Mouse (Mus musculus) hindbrain, embryonic 11.5 days (tissue): ENCODE measurements around the gene Mfsd6. TPM values are rescaled to one million over a fixed set of nuclear protein-coding genes. Genes with fewer than 3 reads are reported as not detected.

ENCODE experiments used
- ATAC-seq: fragments of 200-750 bp; cut with Nextera tagmentation; 2 replicates; pipeline ENCODE4 v1.8.0; 2017; ENCODE audit warnings: mild to moderate bottlenecking, moderate TSS enrichment, moderate library complexity; ENCODE audit not compliant: low FRiP score
- DNase-seq: peaks from one replicate; pipeline ENCODE4 v3.0.0-alpha.2; 2015; ENCODE audit warnings: low spot score
- H3K27ac ChIP-seq: fragments of 300-500 bp; sonication (generic); 2 replicates; pipeline ENCODE4 v1.5.1; 2014; ENCODE audit warnings: mild to moderate bottlenecking, low read depth, low read length
- H3K27me3 ChIP-seq: fragments of 300-500 bp; sonication (generic); 2 replicates; pipeline ENCODE4 v1.6.1; 2014; ENCODE audit warnings: mild to moderate bottlenecking, low read length, moderate library complexity, mixed read lengths; ENCODE audit not compliant: control insufficient read depth, insufficient read depth
- H3K36me3 ChIP-seq: fragments of 300-500 bp; sonication (generic); 2 replicates; pipeline ENCODE4 v1.6.1; 2014; ENCODE audit warnings: mild to moderate bottlenecking, low read length, moderate library complexity, mixed read lengths; ENCODE audit not compliant: control insufficient read depth, insufficient read depth
- H3K4me1 ChIP-seq: fragments of 300-500 bp; sonication (generic); replicated peaks from 2 replicates; pipeline ENCODE4 v1.6.1; 2014; ENCODE audit warnings: low read length, mixed read lengths; ENCODE audit not compliant: control insufficient read depth, insufficient read depth
- H3K4me2 ChIP-seq: fragments of 300-500 bp; sonication (generic); replicated peaks from 2 replicates; pipeline ENCODE4 v1.6.1; 2014; ENCODE audit warnings: mild to moderate bottlenecking, low read depth, low read length
- H3K4me3 ChIP-seq: fragments of 300-500 bp; sonication (generic); 2 replicates; pipeline ENCODE4 v1.5.1; 2014; ENCODE audit warnings: low read depth, low read length
- H3K9ac ChIP-seq: fragments of 300-500 bp; sonication (generic); 2 replicates; pipeline ENCODE4 v1.6.1; 2014; ENCODE audit warnings: low read depth, low read length
- H3K9me3 ChIP-seq: fragments of 300-500 bp; sonication (generic); 2 replicates; pipeline ENCODE4 v1.6.1; 2016; ENCODE audit warnings: low read length; ENCODE audit not compliant: control insufficient read depth
- WGBS: fragments of 180-500 bp; shearing (Covaris S2); extraction: QIAGEN DNeasy Blood & Tissue Kit; methylation state at CpG from one replicate; pipeline ENCODE4 v1.1.7; 2014; 5-methylcytosine and 5-hydroxymethylcytosine counted together
- polyA plus RNA-seq: library from polyadenylated mRNA; unstranded; fragments of >200 nt; fragmentation: Nextera tagmentation; extraction: Ambion mirVana; gene quantifications from 2 replicates; pipeline ENCODE4 v1.2.1, GENCODE M21; 2014

Mfsd6 gene
- polyA plus RNA-seq, 1 experiment from 2014 or later: 6.6 TPM

DNA sequence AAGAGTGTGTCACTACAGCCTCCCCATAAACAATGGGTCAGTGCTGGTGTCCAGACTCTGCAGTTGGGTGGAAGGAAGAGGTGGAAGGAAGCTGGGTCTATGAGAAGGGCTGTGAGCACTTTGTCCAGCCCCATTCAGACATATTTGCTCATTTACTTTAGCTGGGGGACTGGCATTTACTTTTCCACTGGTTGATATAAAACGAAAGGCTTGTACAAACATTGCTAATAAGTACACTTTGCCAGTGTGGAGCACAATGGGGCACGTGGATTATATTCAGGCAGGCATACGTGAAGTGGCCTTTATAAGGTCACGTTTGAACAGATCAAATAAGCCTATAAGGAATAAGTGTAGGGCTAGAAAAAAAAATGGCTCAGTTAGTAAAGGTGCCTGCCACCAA is 43.7 kb downstream of the Mfsd6 start:
- ATAC-seq: no peak
- no peak for DNase-seq

DNA sequence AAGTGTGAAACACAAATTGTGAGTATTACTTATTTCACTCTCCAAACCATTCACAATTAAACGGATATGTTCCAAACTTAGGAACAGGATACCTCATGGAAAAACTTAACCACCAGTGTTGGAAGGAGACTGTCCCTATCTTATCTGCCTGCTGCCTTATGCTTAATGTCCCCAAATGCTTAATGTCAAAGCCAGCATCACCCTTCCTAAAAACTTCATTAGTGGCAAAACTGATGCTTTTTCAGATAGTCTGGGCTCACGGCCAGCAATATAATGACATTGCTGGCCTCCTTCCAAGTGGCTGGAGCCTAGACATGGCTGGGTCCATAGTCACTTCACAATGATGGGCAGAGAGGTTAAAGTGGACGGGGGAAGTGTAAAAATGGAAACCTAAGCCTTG is 50.6 kb downstream of the Mfsd6 start:
- H3K4me2 ChIP-seq: no peak overlapping the region
- no peaks in the 10 kb centered on the region for H3K27me3 ChIP-seq
- no peaks in the 10 kb centered on the region for H3K4me1 ChIP-seq
- no peak overlapping the region for H3K4me3 ChIP-seq
- H3K36me3 ChIP-seq: no peaks in the 10 kb centered on the region
- WGBS: 85% methylated on average over 3 of the region's 3 CpGs
- H3K9me3 ChIP-seq: no peaks in the 10 kb centered on the region
- DNase-seq (no peak), ATAC-seq (no peak)
- H3K9ac ChIP-seq: no peak overlapping the region
- H3K27ac ChIP-seq: no peak overlapping the region

More for the DNA sequence above, 43.7 kb downstream of the Mfsd6 start:
- H3K4me3 ChIP-seq: no peak overlapping the region
- no peaks in the 10 kb centered on the region for H3K36me3 ChIP-seq
- no peak overlapping the region for H3K4me2 ChIP-seq
- no peak overlapping the region for H3K9ac ChIP-seq
- H3K9me3 ChIP-seq: no peaks in the 10 kb centered on the region
- no peaks in the 10 kb centered on the region for H3K4me1 ChIP-seq
- WGBS: 87% methylated on average over 4 of the region's 4 CpGs
- H3K27ac ChIP-seq: no peak overlapping the region
- no peaks in the 10 kb centered on the region for H3K27me3 ChIP-seq

DNA sequence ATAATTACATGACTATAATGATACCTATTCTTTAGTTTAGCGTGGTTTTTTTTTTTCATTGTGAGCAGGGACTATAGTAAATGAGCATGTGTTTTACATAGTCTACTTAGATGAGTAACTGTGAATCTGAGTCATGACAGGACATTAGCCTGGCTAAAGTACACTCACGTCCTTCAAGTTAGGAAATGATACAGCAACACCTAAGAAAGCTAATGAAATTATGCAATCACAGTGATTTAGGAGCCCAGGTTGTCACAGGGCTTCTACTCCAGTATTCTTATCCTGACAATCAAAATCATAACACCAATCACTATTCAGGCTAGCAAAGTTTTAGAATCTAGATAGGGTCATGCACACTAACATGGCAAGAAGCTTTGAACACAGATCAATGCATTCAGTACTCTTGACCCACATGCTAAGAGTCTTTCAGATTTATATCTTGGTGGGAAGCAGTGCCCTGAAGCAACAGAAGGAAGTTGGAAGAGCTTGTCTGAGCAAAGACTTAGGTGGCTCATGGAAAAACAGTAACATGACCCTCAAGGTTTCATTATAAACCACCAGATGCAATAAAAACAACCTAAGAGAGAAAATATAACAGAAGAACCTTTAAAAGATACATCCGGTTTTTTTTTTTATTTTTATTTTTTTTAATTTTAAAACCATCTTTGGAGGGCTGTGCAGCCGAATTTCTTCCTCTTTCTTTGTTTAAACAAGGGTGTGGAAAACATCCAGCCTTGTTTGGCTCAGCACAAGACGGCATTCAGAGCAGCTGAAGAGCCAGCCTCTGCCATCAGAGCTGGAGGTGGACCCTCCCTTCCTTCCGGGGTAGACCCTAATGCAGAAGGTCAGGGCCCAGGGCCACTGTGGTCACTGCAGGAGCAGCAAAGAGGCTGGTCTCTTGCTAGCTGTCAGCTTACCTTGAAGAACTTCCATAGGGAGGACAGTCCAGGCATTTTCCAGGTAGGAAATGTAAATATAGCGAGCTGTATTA is 51.4 kb downstream of the Mfsd6 start:
- 72% methylated on average over 7 of the region's 7 CpGs for WGBS
- Histone ChIP-seq H3K9me3 (no peaks in the 10 kb centered on the region), H3K4me3 (no peak overlapping the region), H3K4me2 (no peak overlapping the region), H3K27me3 (no peaks in the 10 kb centered on the region), H3K9ac (no peak overlapping the region), H3K27ac (no peak overlapping the region), H3K4me1 (no peaks in the 10 kb centered on the region), H3K36me3 (no peaks in the 10 kb centered on the region)
- ATAC-seq: no peak
- DNase-seq: no peak

DNA sequence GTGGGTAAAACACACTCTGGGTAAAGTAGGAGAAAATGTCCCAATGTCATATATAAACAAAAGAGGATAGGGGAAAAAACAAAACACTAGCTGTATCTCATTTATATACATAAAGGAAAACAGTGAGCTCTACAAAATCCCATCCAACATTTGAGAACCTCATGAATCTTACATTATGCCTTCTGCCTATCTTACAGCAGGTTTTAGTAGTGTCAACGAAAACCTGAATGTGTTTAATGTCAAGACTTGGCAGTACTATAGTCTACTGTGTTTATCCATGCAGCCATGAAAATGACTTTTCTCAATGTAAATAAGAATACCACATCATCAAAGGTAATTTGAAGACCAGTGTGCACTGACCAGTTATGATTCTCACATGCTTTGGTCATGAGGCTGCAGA is 57.3 kb downstream of the Mfsd6 start:
- Histone ChIP-seq H3K27me3 (no peaks in the 10 kb centered on the region), H3K4me2 (no peak overlapping the region), H3K4me3 (no peak overlapping the region), H3K4me1 (no peaks in the 10 kb centered on the region), H3K36me3 (no peaks in the 10 kb centered on the region), H3K27ac (no peak overlapping the region), H3K9me3 (no peaks in the 10 kb centered on the region), H3K9ac (no peak overlapping the region)
- no peak for ATAC-seq
- DNase-seq: no peak
- WGBS: 89% methylated on average over 1 of the region's 1 CpGs

DNA sequence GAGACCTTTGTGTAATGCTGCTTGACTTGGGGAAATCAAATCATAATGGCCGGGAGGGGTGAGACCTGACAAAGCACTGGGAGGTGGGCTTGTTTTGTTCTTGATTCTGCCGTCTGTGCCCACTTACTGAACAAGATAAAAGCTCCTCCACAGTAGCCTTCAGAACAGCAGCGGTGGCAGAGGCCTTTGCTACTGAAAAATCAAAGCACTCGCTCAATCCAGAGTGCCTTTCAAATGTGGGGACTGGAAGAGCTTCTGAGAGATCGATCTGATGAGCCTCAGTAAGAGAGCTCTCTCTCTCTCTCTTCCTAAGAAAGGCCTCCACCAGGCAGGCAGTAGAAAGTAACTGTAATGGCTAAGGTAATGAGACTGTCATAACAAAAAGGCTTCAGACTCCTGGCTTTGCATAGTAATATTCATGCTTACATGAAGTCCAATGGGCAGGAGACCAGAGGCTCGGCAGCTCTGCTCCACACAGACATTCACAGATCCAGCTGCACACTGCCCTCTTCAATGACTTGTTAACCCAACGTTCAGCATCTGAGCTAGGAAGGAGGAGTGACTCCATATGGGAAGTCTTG is 58.4 kb downstream of the Mfsd6 start:
- Histone ChIP-seq H3K4me3 (no peak overlapping the region), H3K4me1 (no peaks in the 10 kb centered on the region), H3K27ac (no peak overlapping the region), H3K36me3 (no peaks in the 10 kb centered on the region), H3K9me3 (no peaks in the 10 kb centered on the region), H3K27me3 (no peaks in the 10 kb centered on the region), H3K9ac (no peak overlapping the region), H3K4me2 (no peak overlapping the region)
- DNase-seq (no peak), ATAC-seq (no peak)
- WGBS: 38% methylated on average over 7 of the region's 7 CpGs

DNA sequence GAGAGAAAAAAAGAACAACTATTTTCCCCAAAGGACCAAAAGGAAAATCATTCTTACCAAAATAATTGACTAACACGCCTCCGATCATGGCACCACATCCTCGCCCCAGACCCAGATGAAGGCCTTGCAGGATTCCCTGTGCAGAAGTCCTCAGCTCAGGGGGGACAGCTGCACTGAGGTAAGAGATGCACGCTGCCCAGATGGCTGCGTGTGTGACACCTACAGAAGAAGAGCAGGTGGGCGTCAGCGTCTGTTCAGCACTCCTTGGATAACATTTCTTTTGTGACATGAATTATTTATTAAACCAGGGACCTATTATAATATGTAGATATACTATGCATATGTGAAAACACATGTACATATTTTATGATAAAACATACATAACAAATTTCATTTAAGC is 64.0 kb downstream of the Mfsd6 start:
- no peak overlapping the region for H3K4me3 ChIP-seq
- DNase-seq (no peak), ATAC-seq (no peak)
- no peak overlapping the region for H3K27ac ChIP-seq
- no peaks in the 10 kb centered on the region for H3K27me3 ChIP-seq
- H3K4me1 ChIP-seq: no peaks in the 10 kb centered on the region
- no peak overlapping the region for H3K9ac ChIP-seq
- H3K4me2 ChIP-seq: no peak overlapping the region
- no peaks in the 10 kb centered on the region for H3K36me3 ChIP-seq
- 87% methylated on average over 7 of the region's 7 CpGs for WGBS
- H3K9me3 ChIP-seq: no peaks in the 10 kb centered on the region

DNA sequence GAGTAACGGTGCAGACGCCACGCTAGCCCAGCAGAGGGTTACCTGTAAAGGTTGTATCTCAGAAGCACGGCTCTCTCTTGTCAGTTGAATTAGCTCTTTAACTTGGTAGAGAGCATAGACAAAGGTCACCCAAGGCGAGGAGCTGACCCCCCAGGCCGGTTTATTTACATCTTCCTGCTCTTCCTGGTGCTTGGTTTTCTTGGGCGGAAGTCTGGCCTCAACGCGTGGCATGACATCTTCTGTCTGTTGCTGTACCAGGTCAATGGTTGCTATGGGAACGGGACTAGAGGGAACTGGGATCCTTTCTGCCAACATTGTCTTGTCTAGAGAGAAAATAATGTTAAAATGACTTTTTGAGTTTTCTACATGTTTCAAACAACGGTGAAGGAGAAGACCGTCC is 66.5 kb downstream of the Mfsd6 start:
- Histone ChIP-seq H3K9me3 (no peaks in the 10 kb centered on the region), H3K4me3 (no peak overlapping the region), H3K27ac (no peak overlapping the region), H3K27me3 (no peaks in the 10 kb centered on the region), H3K4me1 (no peaks in the 10 kb centered on the region), H3K4me2 (no peak overlapping the region), H3K9ac (no peak overlapping the region), H3K36me3 (no peaks in the 10 kb centered on the region)
- no peak for ATAC-seq
- DNase-seq: no peak
- 82% methylated on average over 12 of the region's 12 CpGs for WGBS

DNA sequence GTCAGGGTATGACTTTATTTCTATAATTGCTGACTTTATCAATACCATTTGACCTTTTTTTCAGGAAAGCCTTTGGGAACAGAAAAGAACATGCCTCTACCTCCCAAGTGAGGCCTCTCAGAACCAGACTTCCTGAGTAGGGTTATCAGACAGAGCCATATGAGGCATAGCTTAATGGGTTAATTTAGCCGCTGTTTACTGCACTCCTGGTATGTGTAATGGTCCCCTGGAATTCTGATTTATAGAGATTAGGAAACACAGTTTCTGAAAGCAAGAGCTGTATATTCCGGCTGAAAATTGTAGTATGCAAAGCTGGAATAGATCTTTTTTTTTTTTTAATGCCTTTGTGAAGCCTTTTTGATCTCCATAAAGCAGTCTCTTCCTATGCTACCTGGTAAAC is 67.0 kb downstream of the Mfsd6 start:
- H3K27ac ChIP-seq: no peak overlapping the region
- no peak for ATAC-seq
- no peaks in the 10 kb centered on the region for H3K36me3 ChIP-seq
- H3K9ac ChIP-seq: no peak overlapping the region
- H3K9me3 ChIP-seq: no peaks in the 10 kb centered on the region
- no peaks in the 10 kb centered on the region for H3K27me3 ChIP-seq
- no peak for DNase-seq
- WGBS: 92% methylated on average over 2 of the region's 2 CpGs
- no peak overlapping the region for H3K4me3 ChIP-seq
- no peaks in the 10 kb centered on the region for H3K4me1 ChIP-seq
- no peak overlapping the region for H3K4me2 ChIP-seq

DNA sequence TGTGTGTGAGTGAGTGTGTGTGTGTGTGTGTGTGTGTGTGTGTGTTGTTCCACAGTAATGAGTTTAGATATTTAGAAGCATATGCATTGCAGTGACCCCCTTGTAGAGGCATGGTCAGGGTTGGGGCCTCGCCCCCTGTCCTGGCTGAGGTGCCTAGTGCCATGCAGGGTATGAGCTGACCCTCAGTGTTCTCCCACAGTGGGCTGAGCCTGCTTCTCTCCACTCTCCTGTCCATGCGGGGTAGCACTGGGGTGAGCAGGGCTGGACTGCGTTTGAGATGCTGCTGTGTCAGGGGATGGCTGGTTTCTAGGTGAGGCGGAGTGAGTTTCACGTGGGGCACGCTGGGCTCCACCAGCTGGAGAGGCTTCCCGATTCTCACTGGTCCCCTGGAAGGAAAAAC is 69.1 kb downstream of the Mfsd6 start:
- ATAC-seq: no peak
- Histone ChIP-seq H3K9ac (no peak overlapping the region), H3K4me2 (no peak overlapping the region), H3K9me3 (no peaks in the 10 kb centered on the region), H3K4me1 (no peaks in the 10 kb centered on the region), H3K27me3 (no peaks in the 10 kb centered on the region), H3K27ac (no peak overlapping the region), H3K36me3 (no peaks in the 10 kb centered on the region), H3K4me3 (no peak overlapping the region)
- 92% methylated on average over 7 of the region's 7 CpGs for WGBS
- no peak for DNase-seq
